Mouse (Mus musculus): ENCODE data around the gene Btnl4. TPM values are rescaled to one million over a fixed set of nuclear protein-coding genes. Genes with fewer than 3 reads are reported as not detected.
"Not testable (repeated sequence)": the region's sequence is repeated elsewhere in the genome, so short reads cannot be mapped to it uniquely, and the experiment has no call there.

Gene Btnl4
- polyA plus RNA-seq, 1 experiment from 2014 or later, result not detected

- Histone ChIP-seq H3K4me2 (replicated peaks) (no peak overlapping the region), H3K27me3 (no peaks in the 10 kb centered on the region; the same call in 1 of the 2 replicates)
- ATAC-seq (ENCODE audit: insufficient number of reproducible peaks, low FRiP score, low TSS enrichment, low read depth), result no peak
Observed at GRCm38 (mm10) chr17:34492796-34493195, 15.7 kb upstream of the Btnl4 start.

GRCm38 (mm10) chr17:34476427-34476826, 691 bp downstream of the Btnl4 start:
- no peak overlapping the region for H3K9ac ChIP-seq
- ATAC-seq (ENCODE audit: insufficient number of reproducible peaks, low FRiP score, low TSS enrichment, low read depth), result no peak
- WGBS, result 82% methylated on average over 1 of the region's 2 CpGs
- no peaks in the 10 kb centered on the region for H3K36me3 ChIP-seq
- H3K27ac ChIP-seq (replicated peaks), result no peak overlapping the region
- H3K4me1 ChIP-seq, result no peaks in the 10 kb centered on the region
- H3K4me3 ChIP-seq (replicated peaks), result no peak overlapping the region
- no peaks in the 10 kb centered on the region for H3K27me3 ChIP-seq
- no peaks in the 10 kb centered on the region for H3K9me3 ChIP-seq (replicated peaks)
- H3K4me2 ChIP-seq (replicated peaks), result no peak overlapping the region

More at GRCm38 (mm10) chr17:34492796-34493195, 15.7 kb upstream of the Btnl4 start:
- Histone ChIP-seq H3K4me1 (no peaks in the 10 kb centered on the region), H3K9ac (no peak overlapping the region), H3K9me3 (replicated peaks) (no peaks in the 10 kb centered on the region), H3K4me3 (replicated peaks) (no peak overlapping the region), H3K27ac (replicated peaks) (no peak overlapping the region), H3K36me3 (no peaks in the 10 kb centered on the region)

- no peaks in the 10 kb centered on the region for H3K27me3 ChIP-seq
- WGBS, result 68% methylated on average over 3 of the region's 3 CpGs
- no peaks in the 10 kb centered on the region for H3K9me3 ChIP-seq (replicated peaks)
- no peak overlapping the region for H3K4me3 ChIP-seq (replicated peaks)
- H3K4me2 ChIP-seq (replicated peaks), result no peak overlapping the region
- no peak overlapping the region for H3K27ac ChIP-seq (replicated peaks)
- H3K36me3 ChIP-seq, result no peaks in the 10 kb centered on the region
- H3K4me1 ChIP-seq, result no peaks in the 10 kb centered on the region
- no peak overlapping the region for H3K9ac ChIP-seq
- ATAC-seq (ENCODE audit: insufficient number of reproducible peaks, low FRiP score, low TSS enrichment, low read depth), result no peak
Observed at GRCm38 (mm10) chr17:34475060-34475459, 2.1 kb downstream of the Btnl4 start.

DNA sequence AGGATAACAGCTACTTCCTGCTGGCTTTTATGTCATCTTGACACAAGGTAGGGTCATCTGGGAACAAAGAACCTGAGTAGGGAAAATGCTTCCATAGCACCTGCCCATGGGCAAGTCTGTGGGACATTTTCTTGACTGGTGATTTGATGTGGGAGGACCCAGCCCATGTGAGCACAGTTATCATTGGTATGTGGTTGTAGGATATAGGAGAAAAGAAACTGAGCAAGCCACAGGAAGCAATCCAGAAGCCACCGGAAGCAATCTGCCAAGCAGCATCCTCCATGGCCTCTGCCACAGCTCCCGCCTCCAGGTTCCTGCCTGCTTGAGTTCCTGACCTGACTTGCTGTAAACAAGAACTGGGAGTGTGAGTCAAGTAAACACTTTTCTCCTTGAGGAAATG, 6.6 kb downstream of the Btnl4 start:
- Histone ChIP-seq H3K9me3 (replicated peaks) (no peaks in the 10 kb centered on the region), H3K27ac (replicated peaks) (no peak overlapping the region), H3K36me3 (no peaks in the 10 kb centered on the region), H3K4me2 (replicated peaks) (no peak overlapping the region), H3K4me3 (replicated peaks) (no peak overlapping the region), H3K9ac (no peak overlapping the region), H3K4me1 (no peaks in the 10 kb centered on the region), H3K27me3 (no peaks in the 10 kb centered on the region)
- ATAC-seq (ENCODE audit: insufficient number of reproducible peaks, low FRiP score, low TSS enrichment, low read depth), result no peak
- 86% methylated on average over 2 of the region's 2 CpGs for WGBS

DNA sequence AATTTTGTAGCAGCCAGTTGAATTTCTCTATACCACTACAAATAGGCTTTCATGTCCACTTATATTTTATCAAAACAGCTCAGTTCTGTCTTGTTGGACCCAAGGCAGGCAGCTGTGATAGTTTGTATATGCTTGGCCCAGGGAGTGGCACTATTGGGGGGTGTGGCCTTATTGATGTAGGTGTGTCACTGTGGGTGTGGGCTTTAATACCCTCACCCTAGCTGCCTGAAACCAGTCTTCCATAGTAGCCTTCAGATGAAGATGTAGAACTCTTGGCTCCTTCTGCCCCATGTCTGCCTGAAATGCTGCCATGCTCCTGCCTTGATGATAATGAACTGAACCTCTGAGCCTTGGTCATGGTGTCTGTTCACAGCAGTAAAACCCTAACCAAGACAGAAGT, 11.2 kb downstream of the Btnl4 start:
- H3K9me3 ChIP-seq (replicated peaks); H3K36me3 ChIP-seq; H3K9ac ChIP-seq; H3K4me3 ChIP-seq (replicated peaks); ATAC-seq (ENCODE audit: insufficient number of reproducible peaks, low FRiP score, low TSS enrichment, low read depth); H3K27ac ChIP-seq (replicated peaks); H3K27me3 ChIP-seq; H3K4me2 ChIP-seq (replicated peaks); H3K4me1 ChIP-seq: not testable (repeated sequence)

GRCm38 (mm10) chr17:34459255-34459654, 17.9 kb downstream of the Btnl4 start:
- Histone ChIP-seq H3K27me3 (peaks cover 4% of the 10 kb centered on the region; the same call in 1 of the 2 replicates), H3K4me1 (no peaks in the 10 kb centered on the region), H3K27ac (replicated peaks) (no peak overlapping the region), H3K36me3 (no peaks in the 10 kb centered on the region), H3K9ac (no peak overlapping the region), H3K9me3 (replicated peaks) (no peaks in the 10 kb centered on the region), H3K4me2 (replicated peaks) (no peak overlapping the region), H3K4me3 (replicated peaks) (no peak overlapping the region)
- no peak for ATAC-seq (ENCODE audit: insufficient number of reproducible peaks, low FRiP score, low TSS enrichment, low read depth)
- 89% methylated on average over 3 of the region's 3 CpGs for WGBS

DNA sequence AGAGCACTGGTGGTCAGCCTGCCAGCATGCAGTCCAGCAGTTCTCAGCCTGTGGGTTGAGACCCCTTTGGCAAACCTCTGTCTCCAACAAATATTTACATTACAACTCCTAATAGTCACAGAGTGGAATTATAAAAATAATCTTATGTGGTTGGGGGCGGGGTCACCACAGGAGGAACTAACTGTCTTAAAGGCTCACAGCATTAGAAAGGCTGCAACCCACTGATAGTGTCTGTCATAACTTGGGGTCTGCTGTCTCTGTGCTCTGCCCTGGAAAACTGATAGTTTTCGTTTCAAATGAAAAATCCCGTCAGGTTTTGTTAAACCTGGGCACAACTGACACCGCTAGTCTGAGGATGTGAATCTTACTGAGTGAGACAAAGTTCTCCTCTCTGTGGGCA, 19.4 kb downstream of the Btnl4 start:
- WGBS, result 68% methylated on average over 4 of the region's 4 CpGs

DNA sequence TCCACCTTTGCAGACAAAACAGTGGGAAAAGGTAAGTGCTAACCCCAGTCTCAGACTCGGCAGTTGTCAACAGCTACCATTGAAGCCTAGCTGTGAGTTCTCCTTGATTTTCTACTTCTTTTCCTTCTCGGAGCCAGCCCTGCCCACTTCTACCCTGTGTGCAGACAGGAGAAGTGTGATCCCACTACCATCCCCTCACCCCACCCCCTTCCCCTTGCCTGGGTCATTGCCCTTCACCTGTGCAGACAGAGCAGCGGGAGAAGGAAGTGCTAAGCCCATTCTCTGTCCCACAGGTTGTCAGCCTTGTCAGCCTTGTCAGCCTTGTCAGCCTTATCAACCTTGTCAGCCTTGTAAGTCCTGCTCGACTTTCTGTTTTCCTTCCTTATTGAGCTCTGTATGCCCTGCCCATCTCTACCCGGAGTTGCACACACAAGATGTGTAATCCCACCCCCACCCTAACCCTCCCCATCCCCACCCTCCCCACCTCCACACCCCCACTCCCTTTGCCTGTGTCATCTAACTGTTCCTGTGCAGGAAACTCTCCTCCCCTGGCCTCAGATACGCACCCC, 28.6 kb downstream of the Btnl4 start:
- Histone ChIP-seq H3K4me1 (no peaks in the 10 kb centered on the region), H3K27me3 (no peaks in the 10 kb centered on the region), H3K4me3 (replicated peaks) (no peak overlapping the region), H3K9me3 (replicated peaks) (no peaks in the 10 kb centered on the region), H3K36me3 (no peaks in the 10 kb centered on the region), H3K27ac (replicated peaks) (no peak overlapping the region), H3K4me2 (replicated peaks) (no peak overlapping the region), H3K9ac (no peak overlapping the region)
- 46% methylated on average over 6 of the region's 6 CpGs for WGBS
- ATAC-seq (ENCODE audit: insufficient number of reproducible peaks, low FRiP score, low TSS enrichment, low read depth), result no peak

More for the DNA sequence above, 19.4 kb downstream of the Btnl4 start:
- H3K4me2 ChIP-seq (replicated peaks), result no peak overlapping the region
- H3K4me1 ChIP-seq, result no peaks in the 10 kb centered on the region
- peaks cover 4% of the 10 kb centered on the region; the same call in 1 of the 2 replicates for H3K27me3 ChIP-seq
- H3K27ac ChIP-seq (replicated peaks), result no peak overlapping the region
- H3K9ac ChIP-seq, result no peak overlapping the region
- no peak for ATAC-seq (ENCODE audit: insufficient number of reproducible peaks, low FRiP score, low TSS enrichment, low read depth)
- H3K9me3 ChIP-seq (replicated peaks), result no peaks in the 10 kb centered on the region
- H3K4me3 ChIP-seq (replicated peaks), result no peak overlapping the region
- H3K36me3 ChIP-seq, result no peaks in the 10 kb centered on the region

- Histone ChIP-seq H3K27ac (replicated peaks) (no peak overlapping the region), H3K4me1 (no peaks in the 10 kb centered on the region), H3K9me3 (replicated peaks) (no peaks in the 10 kb centered on the region), H3K27me3 (no peaks in the 10 kb centered on the region), H3K4me3 (replicated peaks) (no peak overlapping the region), H3K9ac (no peak overlapping the region), H3K4me2 (replicated peaks) (no peak overlapping the region), H3K36me3 (no peaks in the 10 kb centered on the region)
- 87% methylated on average over 7 of the region's 7 CpGs for WGBS
- ATAC-seq (ENCODE audit: insufficient number of reproducible peaks, low FRiP score, low TSS enrichment, low read depth), result no peak
Observed at GRCm38 (mm10) chr17:34441990-34442389, 35.1 kb downstream of the Btnl4 start.

DNA sequence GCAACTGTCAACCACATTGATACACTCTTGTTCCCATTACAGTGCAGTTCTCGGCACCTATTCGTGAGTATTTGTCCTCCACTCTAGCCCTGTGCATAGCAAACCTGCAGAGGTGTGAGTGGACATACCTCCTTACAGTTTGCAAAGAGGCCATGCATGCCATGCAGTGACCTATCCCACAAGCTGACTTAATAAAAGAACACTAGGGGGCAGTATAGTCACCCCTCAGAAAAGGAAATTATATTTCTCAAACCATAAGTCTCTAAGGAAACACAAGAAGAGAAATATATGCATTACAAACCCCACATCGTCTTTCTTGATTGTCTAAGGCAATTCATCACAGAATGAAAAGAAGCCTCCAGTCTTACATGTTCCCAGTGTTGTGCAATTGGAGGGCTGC, 37.3 kb downstream of the Btnl4 start:
- no peak for ATAC-seq (ENCODE audit: insufficient number of reproducible peaks, low FRiP score, low TSS enrichment, low read depth)
- H3K27ac ChIP-seq (replicated peaks), result no peak overlapping the region
- H3K4me2 ChIP-seq (replicated peaks), result no peak overlapping the region
- H3K36me3 ChIP-seq, result no peaks in the 10 kb centered on the region
- H3K27me3 ChIP-seq, result no peaks in the 10 kb centered on the region
- no peaks in the 10 kb centered on the region for H3K4me1 ChIP-seq
- H3K4me3 ChIP-seq (replicated peaks), result no peak overlapping the region
- no peaks in the 10 kb centered on the region for H3K9me3 ChIP-seq (replicated peaks)
- H3K9ac ChIP-seq, result no peak overlapping the region
- WGBS, result 36% methylated on average over 3 of the region's 3 CpGs

- H3K4me3 ChIP-seq (replicated peaks), result no peak overlapping the region
- no peaks in the 10 kb centered on the region for H3K9me3 ChIP-seq (replicated peaks)
- no peaks in the 10 kb centered on the region for H3K4me1 ChIP-seq
- 31% methylated on average over 1 of the region's 1 CpGs for WGBS
- H3K27ac ChIP-seq (replicated peaks), result no peak overlapping the region
- no peak overlapping the region for H3K4me2 ChIP-seq (replicated peaks)
- H3K36me3 ChIP-seq, result no peaks in the 10 kb centered on the region
- no peak overlapping the region for H3K9ac ChIP-seq
- no peak for ATAC-seq (ENCODE audit: insufficient number of reproducible peaks, low FRiP score, low TSS enrichment, low read depth)
- H3K27me3 ChIP-seq, result no peaks in the 10 kb centered on the region
Observed at GRCm38 (mm10) chr17:34438588-34438987, 38.5 kb downstream of the Btnl4 start.

- no peak for ATAC-seq (ENCODE audit: insufficient number of reproducible peaks, low FRiP score, low TSS enrichment, low read depth)
- no peaks in the 10 kb centered on the region for H3K36me3 ChIP-seq
- no peak overlapping the region for H3K4me3 ChIP-seq (replicated peaks)
- no peak overlapping the region for H3K27ac ChIP-seq (replicated peaks)
- no peaks in the 10 kb centered on the region for H3K9me3 ChIP-seq (replicated peaks)
- no peaks in the 10 kb centered on the region for H3K4me1 ChIP-seq
- H3K4me2 ChIP-seq (replicated peaks), result no peak overlapping the region
- H3K9ac ChIP-seq, result no peak overlapping the region
- WGBS, result 48% methylated on average over 7 of the region's 7 CpGs
- H3K27me3 ChIP-seq, result no peaks in the 10 kb centered on the region
Observed at GRCm38 (mm10) chr17:34437606-34438005, 39.5 kb downstream of the Btnl4 start.

Data from embryonic facial prominence, embryonic 15.5 days (tissue).